Mouse (Mus musculus) lung, postnatal 0 days (tissue): ENCODE results near the gene Fto.

Experiments used
- CTCF ChIP-seq: IDR thresholded peaks from 2 replicates; pipeline ENCODE4 v1.5.1; 2016; ENCODE audit warnings: antibody characterized with exemption, mild to moderate bottlenecking
- EP300 ChIP-seq: IDR thresholded peaks from 2 replicates; pipeline ENCODE4 v1.6.1; 2016; ENCODE audit warnings: antibody characterized with exemption, mild to moderate bottlenecking, control low read depth

- no peak for TF ChIP-seq EP300
- no peak for TF ChIP-seq CTCF
Observed at GRCm38 (mm10) chr8:91511943-91512342, 198.6 kb downstream of the Fto start.
